Mouse (Mus musculus): Measurements from ENCODE around the gene Srxn1. TPM values are rescaled to one million over a fixed set of nuclear protein-coding genes. Genes with fewer than 3 reads are reported as not detected.

The Srxn1 gene
- total and polyA plus RNA-seq, 3 experiments: not detected

DNA sequence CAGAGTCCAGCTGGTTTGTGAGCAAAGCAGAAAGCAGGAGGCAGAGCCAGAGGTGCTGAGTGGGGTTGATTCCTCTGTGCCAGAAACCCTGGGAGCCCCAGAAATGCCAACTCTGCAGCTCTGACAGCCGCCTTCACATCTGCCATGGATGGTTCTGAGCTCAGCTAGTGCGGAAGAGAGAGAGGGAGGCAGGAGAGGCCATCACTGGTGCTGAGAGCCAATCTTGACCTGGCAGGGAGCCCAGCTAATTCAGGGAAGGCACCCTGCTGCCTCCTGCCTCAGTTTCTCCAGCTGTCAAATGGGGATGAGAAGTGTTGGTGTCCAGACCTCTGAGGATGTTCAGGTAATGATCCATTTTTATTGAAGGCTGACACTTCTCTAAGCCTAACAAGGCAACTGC is 30.8 kb upstream of the Srxn1 start:
- no peak for TF ChIP-seq MAZ (IDR thresholded peaks at IDR 0.05; ENCODE audit: low read depth, low read length)
- no peak for TF ChIP-seq JUN (IDR thresholded peaks at IDR 0.05; ENCODE audit: insufficient read depth, low read depth, low read length)
- TF ChIP-seq HCFC1 (IDR thresholded peaks at IDR 0.05; ENCODE audit: low read depth, low read length): no peak
- no peak for TF ChIP-seq NRF1 (IDR thresholded peaks at IDR 0.05; ENCODE audit: low read depth, low read length)
- no peak for TF ChIP-seq PAX5 (IDR thresholded peaks at IDR 0.05; ENCODE audit: low read length)
- TF ChIP-seq RCOR1 (conservative IDR thresholded peaks at IDR 0.05; ENCODE audit: low read depth, low read length): no peak
- no peak for TF ChIP-seq MEF2A (IDR thresholded peaks at IDR 0.05; ENCODE audit: borderline replicate concordance, low read depth, low read length)
- no peak for TF ChIP-seq EP300 (IDR thresholded peaks at IDR 0.05; ENCODE audit: low read length)
- no peak for TF ChIP-seq USF2 (conservative IDR thresholded peaks at IDR 0.05; ENCODE audit: low read depth, low read length)
- TF ChIP-seq MAFK (IDR thresholded peaks at IDR 0.05; ENCODE audit: insufficient replicate concordance, low read length): no peak
- no peak for TF ChIP-seq GABPA (IDR thresholded peaks at IDR 0.05; ENCODE audit: insufficient replicate concordance, low read depth, low read length)
- H3K79me2 ChIP-seq (replicated peaks; ENCODE audit: control insufficient read depth, extremely low read depth, insufficient read depth, poor library complexity, severe bottlenecking): no peaks in the 10 kb centered on the region
- no peaks in the 10 kb centered on the region for H3K36me3 ChIP-seq (replicated peaks in 1 of 2; ENCODE audit: control insufficient read depth in 1 of 2, insufficient read depth in 1 of 2, low read length in 1 of 2)
- no peak overlapping the region for H3K4me2 ChIP-seq (ENCODE audit: insufficient read depth, low read depth, poor library complexity, severe bottlenecking)
- H3K4me1 ChIP-seq (ENCODE audit: control insufficient read depth in 1 of 2, insufficient read depth in 2 of 2): no peaks in the 10 kb centered on the region
- H3K9ac ChIP-seq (ENCODE audit: insufficient read depth, low read depth): no peak overlapping the region
- in situ Hi-C loops (cut with MboI; ENCODE audit: low pct_ligation_motif_present, low pct_unique_long_range_greater_than_20kb, low sequenced_read_pairs): no loop called here
- dilution Hi-C loops (cut with MboI; ENCODE audit: extremely low pct_ligation_motif_present, extremely low pct_unique_long_range_greater_than_20kb, low sequenced_read_pairs): no loop called here
- H3K9me3 ChIP-seq (replicated peaks; ENCODE audit: low read length): no peaks in the 10 kb centered on the region
- peaks cover 89% of the 10 kb centered on the region for H3K27me3 ChIP-seq (replicated peaks)
- DNase-seq (ENCODE audit: extremely low read depth): no peak
- no peak overlapping the region for H3K4me3 ChIP-seq (replicated peaks in 1 of 3; ENCODE audit: low read depth in 2 of 3, low read length in 2 of 3, poor library complexity in 1 of 3)
- H3K27ac ChIP-seq (ENCODE audit: insufficient read depth, low read depth): no peak overlapping the region

DNA sequence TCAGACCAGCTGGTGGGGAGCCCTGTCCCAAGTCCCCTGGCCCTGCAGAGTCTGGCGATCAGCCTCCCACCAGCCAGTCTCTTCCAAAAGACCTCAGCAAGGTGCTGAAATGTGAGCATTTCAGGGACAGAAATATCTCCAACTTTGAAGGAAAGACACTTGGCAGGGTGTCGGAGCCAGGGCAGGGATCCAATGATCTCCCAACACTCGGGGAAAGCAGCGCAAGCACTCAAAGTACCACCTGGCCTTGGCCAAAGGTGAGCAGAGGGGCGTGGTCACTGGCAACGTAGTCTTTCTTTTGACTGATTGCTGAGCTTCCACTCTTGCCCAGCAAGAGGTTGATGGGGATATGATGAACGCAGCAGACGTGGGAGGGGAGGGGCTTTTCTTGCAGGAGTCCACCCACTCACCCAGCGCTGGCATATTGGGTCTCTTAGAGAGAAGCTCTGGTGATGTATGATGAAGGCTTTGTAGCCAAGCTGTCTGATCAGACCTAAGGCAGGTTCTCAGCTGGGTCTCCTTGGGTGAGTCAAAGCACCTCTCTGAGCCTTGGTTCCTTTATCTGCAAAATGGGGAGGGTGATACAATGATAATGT is 29.9 kb upstream of the Srxn1 start:
- dilution Hi-C loops (cut with MboI; ENCODE audit: extremely low pct_ligation_motif_present, extremely low pct_unique_long_range_greater_than_20kb, low sequenced_read_pairs): no loop called here
- no peak for TF ChIP-seq PAX5 (IDR thresholded peaks at IDR 0.05; ENCODE audit: low read length)
- no peak for TF ChIP-seq CHD1 (IDR thresholded peaks at IDR 0.05; ENCODE audit: low read depth, low read length)
- no peak for TF ChIP-seq SMC3 (IDR thresholded peaks at IDR 0.05; ENCODE audit: low read depth, low read length)
- no peak for TF ChIP-seq USF2 (conservative IDR thresholded peaks at IDR 0.05; ENCODE audit: low read depth, low read length)
- TF ChIP-seq ETS1 (conservative IDR thresholded peaks at IDR 0.05; ENCODE audit: low read depth, low read length): no peak
- no peak for TF ChIP-seq JUND (conservative IDR thresholded peaks at IDR 0.05; ENCODE audit: low read depth, low read length)
- no peak for TF ChIP-seq MEF2A (IDR thresholded peaks at IDR 0.05; ENCODE audit: borderline replicate concordance, low read depth, low read length)
- no peak for TF ChIP-seq MYC (IDR thresholded peaks at IDR 0.05; ENCODE audit: low read depth, low read length)
- TF ChIP-seq E2F4 (IDR thresholded peaks at IDR 0.05; ENCODE audit: insufficient replicate concordance, low read depth, low read length): no peak
- TF ChIP-seq TBP (conservative IDR thresholded peaks at IDR 0.05; ENCODE audit: low read depth, low read length): no peak
- TF ChIP-seq ZKSCAN1 (IDR thresholded peaks at IDR 0.05; ENCODE audit: borderline replicate concordance, low read depth, low read length): no peak
- TF ChIP-seq RAD21 (IDR thresholded peaks at IDR 0.05; ENCODE audit: low read depth, low read length): no peak
- peaks cover 1 to 3% of the 10 kb centered on the region in 2 experiments; a peak in 3 of 4 replicates for H3K4me1 ChIP-seq (ENCODE audit: control insufficient read depth in 1 of 2, insufficient read depth in 2 of 2)
- H3K9me3 ChIP-seq (replicated peaks; ENCODE audit: low read length): no peaks in the 10 kb centered on the region
- no peak overlapping the region for H3K27ac ChIP-seq (ENCODE audit: insufficient read depth, low read depth)
- peaks cover 89% of the 10 kb centered on the region for H3K27me3 ChIP-seq (replicated peaks)
- no peak for DNase-seq (ENCODE audit: extremely low read depth)
- H3K36me3 ChIP-seq (replicated peaks in 1 of 2; ENCODE audit: control insufficient read depth in 1 of 2, insufficient read depth in 1 of 2, low read length in 1 of 2): no peaks in the 10 kb centered on the region
- H3K4me3 ChIP-seq (replicated peaks in 1 of 3; ENCODE audit: low read depth in 2 of 3, low read length in 2 of 3, poor library complexity in 1 of 3): no peak overlapping the region
- H3K9ac ChIP-seq (ENCODE audit: insufficient read depth, low read depth): no peak overlapping the region
- in situ Hi-C loops (cut with MboI; ENCODE audit: low pct_ligation_motif_present, low pct_unique_long_range_greater_than_20kb, low sequenced_read_pairs): no loop called here
- no peaks in the 10 kb centered on the region for H3K79me2 ChIP-seq (replicated peaks; ENCODE audit: control insufficient read depth, extremely low read depth, insufficient read depth, poor library complexity, severe bottlenecking)
- H3K4me2 ChIP-seq (ENCODE audit: insufficient read depth, low read depth, poor library complexity, severe bottlenecking): no peak overlapping the region
